Mouse (Mus musculus) 416B (cell line): ENCODE data around the gene Ankrd6.

Experiments
- DNase-seq: peaks from one replicate; pipeline ENCODE4 v3.0.0; 2011; ENCODE audit warnings: low read depth

Gene Ankrd6

DNA sequence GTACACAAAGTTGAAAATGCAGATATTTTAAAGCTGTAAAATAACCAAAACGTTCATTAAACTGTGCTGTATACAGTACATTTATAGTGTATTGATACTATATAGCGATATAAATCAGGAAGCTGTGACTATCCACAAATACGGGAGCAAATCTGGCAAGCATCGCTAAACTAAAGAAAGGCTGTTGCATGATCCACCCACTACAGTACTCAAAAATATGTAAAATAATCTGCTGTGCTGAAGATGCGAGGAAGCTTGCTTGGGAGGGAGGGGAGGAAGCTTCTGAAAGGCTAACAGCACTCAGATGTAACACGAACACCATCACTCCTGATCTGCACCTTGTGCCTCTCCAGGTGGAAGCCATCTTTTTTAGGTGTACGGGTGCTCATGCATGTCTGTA lies 46.8 kb downstream of the Ankrd6 start:
- DNase-seq, result no peak

- no peak for DNase-seq
Measured at GRCm38 (mm10) chr4:32899051-32899450, 51.6 kb downstream of the Ankrd6 start.

- no peak for DNase-seq
Measured at GRCm38 (mm10) chr4:32891341-32891740, 59.3 kb downstream of the Ankrd6 start.

GRCm38 (mm10) chr4:32890735-32891098 lies 59.9 kb downstream of the Ankrd6 start:
- DNase-seq, result no peak

DNA sequence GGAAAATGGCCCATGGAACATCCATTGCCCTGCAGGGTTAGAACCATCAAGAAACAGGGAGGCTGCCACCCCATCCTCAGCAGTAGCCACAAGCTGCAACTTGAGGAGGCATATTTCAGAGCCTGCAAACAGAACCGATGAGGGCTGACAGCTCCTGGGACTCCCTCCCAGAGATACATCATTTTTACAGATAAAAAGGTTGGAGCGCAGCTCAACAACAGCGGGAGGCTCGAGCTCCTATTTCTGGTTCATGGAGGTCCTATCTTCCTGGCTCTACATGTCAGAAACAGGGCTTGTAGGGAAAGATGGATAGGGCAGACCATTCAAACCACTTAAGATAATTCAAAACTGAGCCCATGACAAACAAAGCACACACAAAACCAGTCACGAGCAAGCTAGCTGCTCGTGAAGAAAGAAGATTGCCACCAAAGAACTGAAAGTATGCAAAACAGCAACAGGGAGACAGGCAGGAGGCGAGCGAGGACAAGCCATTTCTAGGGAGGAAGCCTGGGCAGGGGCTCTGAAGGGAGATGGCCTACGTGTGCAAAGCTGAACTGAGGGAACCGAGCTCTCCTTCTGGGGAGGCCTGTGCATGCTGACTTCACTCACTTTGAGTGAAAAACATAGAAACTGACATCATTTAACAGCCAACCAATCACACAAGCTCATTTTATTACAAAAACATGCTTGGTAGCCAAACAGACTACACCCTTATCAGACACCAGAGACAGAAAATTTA lies 60.5 kb downstream of the Ankrd6 start:
- no peak for DNase-seq

DNA sequence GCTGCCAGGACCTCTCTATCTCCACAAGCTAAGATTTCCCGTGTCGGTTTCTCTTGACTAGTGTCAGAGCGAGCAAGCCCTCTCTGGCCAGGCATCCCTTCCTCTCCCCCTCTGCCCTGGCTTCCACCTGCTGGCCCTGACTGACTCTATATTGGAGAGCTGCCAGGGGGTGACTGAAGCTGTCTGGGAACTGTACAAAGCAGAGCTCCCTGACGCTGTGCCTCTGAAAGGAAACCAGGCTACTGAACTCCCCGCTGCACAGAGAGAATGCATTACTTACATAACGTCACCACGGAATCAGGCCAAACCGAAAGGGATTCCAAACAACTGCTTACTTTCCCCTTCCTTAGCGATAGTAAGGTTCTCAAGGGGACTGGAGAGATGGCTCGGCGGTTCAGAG lies 61.4 kb downstream of the Ankrd6 start:
- DNase-seq, result peak; percentile 14

DNA sequence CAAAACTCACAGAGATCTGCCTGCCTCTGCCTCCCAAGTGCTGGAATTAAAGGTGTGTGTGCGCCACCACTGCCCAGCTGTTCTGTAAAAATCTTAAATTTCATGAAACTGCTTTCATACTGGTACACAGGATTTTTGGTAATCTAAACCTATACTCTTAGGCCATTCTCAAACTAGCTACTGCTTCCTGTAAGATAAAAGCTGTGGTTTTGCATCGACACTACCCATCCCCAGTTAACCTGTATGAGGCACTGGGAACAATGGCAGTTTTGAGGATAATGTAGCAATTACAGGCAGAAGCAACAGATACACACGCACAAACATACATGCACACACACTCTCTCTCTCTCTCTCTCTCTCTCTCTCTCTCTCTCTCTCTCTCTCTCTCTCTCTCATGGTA lies 64.2 kb downstream of the Ankrd6 start:
- DNase-seq, result peak; percentile 49

DNA sequence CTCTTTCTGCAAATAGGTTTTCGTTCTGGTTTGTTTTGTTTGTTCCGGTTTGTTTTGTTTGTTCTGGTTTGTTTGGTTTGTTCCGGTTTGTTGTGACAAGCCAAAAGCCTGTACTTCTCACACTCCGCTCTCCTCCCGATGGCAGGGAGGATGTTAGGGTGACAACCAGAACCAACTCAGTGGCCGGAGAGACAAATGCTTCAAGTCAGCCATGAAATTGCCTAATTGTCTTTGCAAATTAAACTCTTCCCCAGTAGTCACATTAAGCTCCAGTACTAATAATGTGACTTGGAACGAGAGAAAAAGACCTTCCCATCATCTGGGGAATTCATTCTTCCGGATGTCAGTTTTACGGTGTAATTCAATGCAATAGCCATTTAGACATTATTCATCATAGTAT lies 66.0 kb downstream of the Ankrd6 start:
- no peak for DNase-seq

- DNase-seq, result no peak
Measured at GRCm38 (mm10) chr4:32881001-32881400, 69.6 kb downstream of the Ankrd6 start.

DNA sequence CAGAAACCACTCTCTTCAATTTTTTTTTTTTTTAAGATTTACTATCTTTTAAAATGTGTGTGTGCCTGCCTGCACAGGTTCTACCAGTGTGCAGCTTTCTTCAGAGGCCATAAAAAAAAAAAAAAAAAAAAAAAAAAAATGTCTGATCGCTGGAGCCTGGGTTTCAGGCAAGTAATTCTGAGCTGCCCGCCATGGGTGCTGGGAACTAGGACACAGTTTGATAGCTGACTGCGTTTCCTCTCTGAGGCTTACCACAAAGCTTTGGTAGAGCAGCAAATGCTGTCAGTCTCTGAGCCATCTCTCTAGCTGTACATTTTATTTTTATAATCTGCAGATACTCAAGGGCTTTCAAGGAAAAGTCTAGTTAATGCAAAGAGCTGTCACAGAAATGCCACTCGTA lies 76.0 kb downstream of the Ankrd6 start:
- peak; percentile 18 for DNase-seq

GRCm38 (mm10) chr4:32872189-32872749 lies 78.4 kb downstream of the Ankrd6 start:
- peak; percentile 52 for DNase-seq

GRCm38 (mm10) chr4:32869370-32869769 lies 81.3 kb downstream of the Ankrd6 start:
- DNase-seq, result no peak

GRCm38 (mm10) chr4:32868858-32869257 lies 81.8 kb downstream of the Ankrd6 start:
- no peak for DNase-seq

- DNase-seq, result no peak
Measured at GRCm38 (mm10) chr4:32868437-32868836, 82.2 kb downstream of the Ankrd6 start.

DNA sequence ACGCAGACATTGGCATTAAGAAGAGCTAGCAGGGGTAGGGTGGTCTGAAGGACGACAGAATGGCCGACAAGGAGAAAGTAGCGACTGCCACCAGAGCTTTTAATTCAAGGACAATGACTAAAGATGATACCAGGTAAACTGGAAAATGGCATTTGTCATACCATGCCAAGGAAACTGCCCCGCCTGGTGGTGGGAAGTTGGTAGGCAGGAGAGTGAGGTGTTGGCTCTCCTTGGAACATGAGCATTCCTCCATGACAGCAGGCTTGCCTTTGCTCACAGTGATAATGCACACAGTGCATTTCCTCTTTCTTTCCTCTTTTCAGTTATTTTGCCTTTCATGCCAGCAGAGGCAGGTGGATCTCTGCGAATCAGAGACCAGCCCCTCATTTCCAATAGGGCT lies 83.2 kb downstream of the Ankrd6 start:
- peak; percentile 22 for DNase-seq

DNA sequence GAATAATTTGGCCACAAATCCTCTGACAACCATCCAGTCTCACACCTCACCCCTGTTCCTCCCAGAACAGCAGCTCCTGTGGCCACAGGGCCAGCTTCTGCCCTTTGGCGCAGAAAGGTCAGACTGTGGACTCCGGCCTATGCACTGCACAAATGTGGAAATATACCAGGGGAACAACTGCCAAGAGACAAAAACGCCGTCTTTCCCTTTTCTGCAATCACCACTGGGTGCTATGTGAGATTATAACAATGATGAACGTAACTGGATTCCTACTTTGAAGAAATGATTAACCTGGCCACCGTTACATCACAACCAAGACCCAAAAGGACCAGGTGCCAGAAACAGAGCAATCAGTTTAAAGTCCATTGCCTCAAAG lies 85.8 kb downstream of the Ankrd6 start:
- no peak for DNase-seq

GRCm38 (mm10) chr4:32864131-32864866 lies 86.3 kb downstream of the Ankrd6 start:
- no peak for DNase-seq

GRCm38 (mm10) chr4:32863447-32864130 lies 87.1 kb downstream of the Ankrd6 start:
- no peak for DNase-seq

DNA sequence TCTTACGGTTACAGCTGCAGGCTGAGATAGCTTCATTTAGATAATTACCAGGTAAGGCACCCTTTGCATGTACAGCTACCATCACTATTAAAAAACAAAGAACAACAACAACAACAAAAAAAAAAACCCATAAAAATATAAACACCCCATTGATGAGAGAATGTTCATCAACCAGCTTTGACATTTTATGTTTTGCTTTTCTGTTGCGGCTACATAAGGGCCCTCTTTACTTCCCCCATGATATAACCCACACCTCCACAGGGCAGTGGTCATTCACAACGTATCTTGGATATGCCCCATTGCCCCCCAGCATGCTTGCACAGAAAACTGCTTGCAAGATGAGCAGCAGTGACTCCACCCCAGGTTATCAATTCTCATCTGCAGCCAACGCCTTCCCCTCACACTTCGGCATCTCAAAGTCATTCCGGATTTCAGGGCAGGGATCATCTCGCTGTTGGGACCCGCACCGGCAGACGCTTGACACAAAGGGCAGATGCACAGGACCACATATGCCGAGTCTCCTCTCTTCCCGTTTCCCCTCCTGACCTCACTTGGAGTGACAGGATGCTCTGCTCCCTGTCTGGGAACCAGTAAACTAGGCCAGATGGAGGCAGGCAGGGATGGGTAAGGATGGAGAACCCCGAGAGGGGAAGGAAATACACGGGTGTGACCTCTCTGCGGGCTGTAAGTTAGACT lies 87.7 kb downstream of the Ankrd6 start:
- no peak for DNase-seq

GRCm38 (mm10) chr4:32862011-32862750 lies 88.5 kb downstream of the Ankrd6 start:
- DNase-seq, result no peak

GRCm38 (mm10) chr4:32860184-32860965 lies 90.3 kb downstream of the Ankrd6 start:
- no peak for DNase-seq
